Mouse (Mus musculus) c-Kit-positive CD71-positive TER-119-positive erythroid progenitor cells, embryonic 14.5 days (primary cell): Measurements from ENCODE around the gene Cemip2.

Experiments
- DNase-seq: peaks from one replicate; pipeline ENCODE4 v3.0.0-alpha.2; 2013; ENCODE audit warnings: low spot score

Gene Cemip2

DNA sequence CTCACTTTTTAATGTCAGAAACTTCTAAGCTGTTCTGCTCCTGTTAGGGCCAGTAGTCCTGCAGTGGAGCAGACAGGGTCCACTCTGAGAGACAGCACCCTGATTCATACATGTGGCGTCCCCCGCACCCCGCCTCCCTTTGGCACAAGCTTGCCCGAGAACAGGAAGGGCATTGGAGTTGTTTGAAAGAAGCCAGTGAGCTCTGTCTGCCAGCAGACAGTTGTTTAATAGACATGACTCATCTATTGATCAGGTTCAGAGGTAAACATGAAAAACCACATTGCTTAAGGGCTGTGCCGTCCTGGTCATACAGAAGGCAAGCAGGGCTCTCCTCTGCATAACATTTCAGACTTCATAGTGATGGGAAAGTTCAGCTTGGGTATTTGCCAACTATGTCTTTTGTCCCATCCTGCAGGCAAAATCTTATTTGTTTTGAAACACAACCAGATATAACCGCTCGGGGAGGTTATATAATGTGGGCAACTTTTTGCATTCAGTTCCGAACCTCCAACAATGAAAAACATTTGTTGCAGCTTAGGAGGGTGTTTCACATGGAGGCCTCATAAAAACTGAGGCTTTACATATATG lies 36.4 kb downstream of the Cemip2 start:
- DNase-seq: no peak

DNA sequence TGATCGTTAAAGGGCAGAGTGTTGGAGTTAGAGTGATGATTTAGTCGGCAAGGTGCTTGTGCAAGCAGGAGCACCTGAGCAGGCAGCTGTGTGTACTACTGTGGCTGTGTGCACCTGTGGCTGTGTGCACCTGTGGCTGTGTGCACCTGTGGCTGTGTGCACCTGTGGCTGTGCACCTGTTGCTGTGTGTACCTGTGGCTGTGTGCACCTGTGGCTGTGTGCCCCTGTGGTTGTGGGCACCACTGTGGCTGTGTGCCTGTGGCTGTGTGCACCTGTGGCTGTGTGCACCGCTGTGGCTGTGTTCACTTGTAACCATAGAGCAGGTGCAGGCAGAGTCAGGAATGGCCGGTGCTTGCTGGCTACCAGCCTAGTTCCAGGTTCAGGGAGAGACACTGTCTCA lies 38.1 kb downstream of the Cemip2 start:
- no peak for DNase-seq

- DNase-seq: no peak
These were observed 40.0 kb downstream of the Cemip2 start for GRCm38 (mm10) chr19:21818021-21818725.

GRCm38 (mm10) chr19:21819585-21819984 lies 41.4 kb downstream of the Cemip2 start:
- no peak for DNase-seq

DNA sequence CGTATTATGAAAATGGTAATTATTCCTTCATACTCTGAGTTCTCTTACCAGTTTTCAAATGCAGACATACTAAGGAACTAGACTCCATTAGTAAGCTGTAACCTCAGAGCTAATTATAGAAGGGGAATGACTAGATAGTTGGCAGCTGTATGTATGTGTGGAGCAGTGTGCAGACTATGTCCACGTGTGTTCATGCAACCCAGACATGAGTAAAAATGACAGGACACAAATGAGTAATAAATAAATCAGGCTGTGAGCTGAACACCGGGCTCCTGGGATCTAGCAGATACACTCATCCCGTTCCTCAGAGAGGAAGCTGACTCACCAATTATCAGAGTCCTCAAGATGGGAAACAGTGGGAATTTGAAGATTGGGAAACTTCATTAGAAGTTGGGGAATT lies 42.0 kb downstream of the Cemip2 start:
- DNase-seq: no peak

- DNase-seq: no peak
These were observed 43.7 kb downstream of the Cemip2 start for GRCm38 (mm10) chr19:21821877-21822276.

- no peak for DNase-seq
These were observed 46.0 kb downstream of the Cemip2 start for GRCm38 (mm10) chr19:21824146-21824545.

DNA sequence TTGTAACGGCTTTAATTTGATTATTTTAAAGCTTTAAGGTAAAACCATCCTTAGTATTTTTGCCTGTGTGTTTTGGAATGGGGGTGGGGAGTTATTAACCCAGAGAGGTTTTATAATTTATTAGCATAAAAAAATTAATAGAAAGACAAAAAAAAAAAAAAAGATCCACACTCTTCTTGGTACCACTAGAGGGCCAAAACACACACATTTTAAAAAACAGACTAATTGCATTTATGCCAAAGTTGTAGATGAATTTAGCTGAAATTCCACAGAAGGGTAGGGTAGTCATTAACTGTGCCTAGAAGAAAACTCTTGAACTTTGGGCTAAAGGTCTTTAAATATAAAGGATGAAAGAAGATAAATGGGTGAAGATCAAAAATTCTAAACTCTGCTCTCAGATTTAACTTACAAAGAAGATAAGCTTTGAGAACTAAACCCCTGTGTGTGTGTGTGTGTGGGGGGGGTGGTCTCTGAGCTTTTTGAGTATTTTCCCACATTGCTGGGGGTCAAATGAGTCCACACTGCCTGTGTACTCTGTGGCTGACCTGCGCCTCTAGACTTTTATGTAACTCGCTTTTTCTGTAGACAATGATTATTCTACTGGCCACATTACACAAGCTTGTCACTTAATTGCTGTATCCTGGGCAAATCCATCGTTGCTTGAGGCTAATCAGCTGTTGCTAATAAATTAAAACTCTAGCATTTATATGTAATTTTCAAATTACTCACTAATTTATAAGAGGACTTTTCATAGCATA lies 47.2 kb downstream of the Cemip2 start:
- DNase-seq: no peak

DNA sequence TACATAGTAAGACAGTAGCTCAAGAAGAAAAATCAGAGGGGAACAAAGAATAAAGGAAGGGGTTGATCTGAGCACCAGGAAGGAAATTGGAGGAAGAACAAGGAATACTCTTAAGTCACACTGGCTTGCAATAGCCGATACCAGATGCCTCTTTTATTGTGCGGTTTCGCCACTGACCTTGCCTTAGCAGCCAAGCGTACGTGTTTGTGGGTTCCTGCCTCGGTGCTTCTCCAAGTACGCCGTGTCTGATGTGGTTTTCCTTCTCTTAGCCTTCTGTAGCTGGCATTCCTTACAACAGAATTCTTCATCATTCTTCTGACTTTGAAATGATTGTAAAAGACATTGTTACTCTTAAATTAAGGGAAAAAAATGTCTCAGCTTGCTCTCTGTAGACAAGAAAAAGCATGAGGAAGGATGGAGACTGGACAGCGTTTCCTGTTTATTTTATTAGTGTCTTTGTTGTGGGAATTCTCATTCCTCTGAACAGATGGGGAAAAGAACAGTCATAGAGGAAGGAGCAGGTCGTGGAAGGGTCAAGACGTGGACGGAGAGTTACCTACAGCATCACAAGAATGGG lies 55.4 kb downstream of the Cemip2 start:
- DNase-seq: no peak

DNA sequence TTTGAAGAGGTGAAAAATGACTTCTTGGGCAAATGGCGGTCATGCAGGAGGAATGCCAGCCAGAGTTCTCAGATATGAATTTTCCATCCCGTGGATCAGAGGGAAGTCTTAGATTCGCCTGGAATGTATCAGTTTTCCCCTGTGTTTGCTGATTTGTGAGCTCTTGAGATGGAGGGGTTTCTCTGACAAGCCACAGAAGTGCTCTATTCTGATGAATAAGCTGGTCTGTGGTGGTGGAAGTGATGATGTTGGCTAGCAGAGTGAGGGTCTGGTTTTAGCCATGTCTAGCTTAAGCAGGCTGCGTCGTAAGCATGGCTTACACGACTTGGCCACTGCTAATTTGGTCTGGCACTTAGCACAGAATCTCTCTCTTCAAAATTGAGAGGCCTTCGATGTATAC lies 56.8 kb downstream of the Cemip2 start:
- no peak for DNase-seq

GRCm38 (mm10) chr19:21850721-21851120 lies 72.6 kb downstream of the Cemip2 start:
- DNase-seq: no peak

GRCm38 (mm10) chr19:21854526-21855228 lies 76.5 kb downstream of the Cemip2 start:
- DNase-seq: no peak

DNA sequence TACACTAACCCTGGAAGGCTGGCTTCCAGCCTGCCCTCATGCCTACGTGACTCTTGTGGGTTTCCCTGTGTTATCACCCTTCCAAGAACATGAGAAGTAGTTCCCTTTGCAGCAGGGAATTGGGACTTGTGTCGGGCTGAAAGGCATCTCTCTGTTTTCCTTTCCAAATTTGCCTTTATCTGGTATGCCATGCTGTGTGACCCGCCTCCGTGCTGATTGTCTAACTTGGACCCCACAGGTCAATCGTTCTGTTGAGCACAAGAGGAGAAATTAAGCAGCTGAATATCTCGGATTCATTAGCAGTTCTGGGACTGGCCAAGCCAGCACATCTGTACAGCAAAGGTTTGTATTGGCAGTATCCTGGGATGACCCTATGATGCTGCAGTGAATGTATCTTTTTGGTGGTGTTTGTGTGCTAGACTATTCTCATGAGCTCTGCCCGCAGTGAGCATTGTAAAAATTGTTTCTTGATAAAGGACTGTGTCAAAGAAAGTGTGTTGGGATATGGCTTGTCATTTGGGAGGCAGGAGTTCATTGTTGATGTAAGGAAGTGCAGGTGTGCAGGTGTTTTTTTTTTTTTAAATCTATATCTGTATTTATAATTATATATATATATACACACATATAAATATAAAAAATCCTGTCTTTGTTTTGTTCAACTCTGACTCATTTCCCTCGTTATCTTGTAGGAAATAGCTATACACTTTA lies 77.4 kb downstream of the Cemip2 start:
- DNase-seq: no peak

GRCm38 (mm10) chr19:21858846-21859521 lies 80.8 kb downstream of the Cemip2 start:
- no peak for DNase-seq

DNA sequence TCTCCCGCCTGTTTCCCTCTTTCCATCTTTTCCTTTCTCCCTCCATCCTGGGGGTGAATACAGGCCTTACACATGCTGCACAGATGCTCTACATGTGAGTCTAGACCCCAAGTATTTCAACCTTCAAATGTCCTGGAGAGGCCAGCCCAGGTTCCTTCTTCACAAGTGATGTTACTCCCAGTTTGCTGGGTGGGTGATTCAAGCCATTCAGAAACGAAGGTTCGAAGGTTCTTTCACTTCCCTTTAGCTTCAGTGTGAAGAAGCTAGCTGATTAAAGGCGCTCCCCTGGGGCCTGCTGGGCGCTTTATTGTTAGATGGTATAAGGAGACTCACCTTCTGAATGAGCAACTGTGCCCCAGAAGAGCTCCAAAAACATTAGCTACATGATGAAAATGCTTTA lies 82.0 kb downstream of the Cemip2 start:
- no peak for DNase-seq

GRCm38 (mm10) chr19:21860894-21861293 lies 82.8 kb downstream of the Cemip2 start:
- DNase-seq: no peak

DNA sequence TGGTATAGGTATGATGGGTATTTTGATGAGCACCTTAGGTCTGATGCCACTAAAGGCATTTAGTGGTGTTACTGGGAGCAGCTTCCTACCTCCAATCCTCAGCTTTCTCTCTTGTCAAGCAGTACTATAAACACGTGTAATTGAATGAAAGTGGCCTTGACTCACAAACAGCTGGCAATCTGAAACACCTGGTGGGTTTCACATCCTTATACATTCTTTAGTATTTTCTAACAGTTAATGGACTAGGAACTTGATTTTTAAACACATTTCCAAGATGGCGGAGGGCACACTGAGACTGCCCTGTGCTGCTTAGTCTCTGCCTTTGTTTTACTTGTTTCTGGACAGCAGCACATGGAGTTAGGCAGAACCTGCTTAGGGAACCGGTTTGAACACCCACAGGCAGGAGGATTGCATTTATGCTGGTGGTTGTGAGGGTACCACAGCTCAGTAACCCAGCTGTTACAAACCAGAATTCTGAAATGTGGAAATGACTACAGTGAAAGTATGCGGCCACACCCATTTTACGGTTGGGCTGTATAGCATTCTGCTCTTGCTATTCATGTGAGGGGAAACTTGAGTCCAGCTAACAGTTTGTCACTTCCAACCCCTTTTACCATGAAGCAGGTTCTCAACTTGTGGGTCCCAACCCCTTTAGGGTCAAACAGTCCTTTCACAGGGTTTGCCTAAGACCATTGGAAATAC lies 84.3 kb downstream of the Cemip2 start:
- DNase-seq: no peak

GRCm38 (mm10) chr19:21862991-21863931 lies 85.1 kb downstream of the Cemip2 start:
- no peak for DNase-seq
